Mouse (Mus musculus) embryonic fibroblast, embryonic 13.5 days (primary cell): ENCODE measurements around the gene Rac2. TPM values are rescaled to one million over a fixed set of nuclear protein-coding genes. Genes with fewer than 3 reads are reported as not detected.

Experiments
- H3K27ac ChIP-seq: 2 replicates; pipeline ENCODE4 v1.5.1; 2012; ENCODE audit warnings: low read length, control low read depth, inconsistent platforms; ENCODE audit not compliant: insufficient read depth
- H3K4me1 ChIP-seq: 2 replicates; pipeline ENCODE4 v1.6.1; 2011; ENCODE audit warnings: low read length; ENCODE audit not compliant: control insufficient read depth, insufficient read depth
- H3K4me3 ChIP-seq: 2 replicates; pipeline ENCODE4 v1.5.1; 2011; ENCODE audit warnings: mild to moderate bottlenecking, control low read depth, low read length; ENCODE audit not compliant: insufficient read depth
- CTCF ChIP-seq: IDR thresholded peaks from 2 replicates; pipeline ENCODE4 v1.5.1; 2011; ENCODE audit warnings: mild to moderate bottlenecking, control low read depth, low read length, moderate library complexity, borderline replicate concordance; ENCODE audit not compliant: insufficient read depth
- POLR2A ChIP-seq: IDR thresholded peaks from 2 replicates; pipeline ENCODE4 v1.6.1; 2011; ENCODE audit warnings: low read depth, mild to moderate bottlenecking, control low read depth, low read length, moderate library complexity
- polyA plus RNA-seq: library from polyadenylated mRNA; stranded (reverse); fragments of >200 nt; gene quantifications from 2 replicates; pipeline ENCODE4 v1.2.4, GENCODE M21; 2011; ENCODE audit warnings: low read depth; ENCODE audit not compliant: missing spikeins, insufficient read length

Gene Rac2
- polyA plus RNA-seq, 1 experiment = 2.2 TPM

DNA sequence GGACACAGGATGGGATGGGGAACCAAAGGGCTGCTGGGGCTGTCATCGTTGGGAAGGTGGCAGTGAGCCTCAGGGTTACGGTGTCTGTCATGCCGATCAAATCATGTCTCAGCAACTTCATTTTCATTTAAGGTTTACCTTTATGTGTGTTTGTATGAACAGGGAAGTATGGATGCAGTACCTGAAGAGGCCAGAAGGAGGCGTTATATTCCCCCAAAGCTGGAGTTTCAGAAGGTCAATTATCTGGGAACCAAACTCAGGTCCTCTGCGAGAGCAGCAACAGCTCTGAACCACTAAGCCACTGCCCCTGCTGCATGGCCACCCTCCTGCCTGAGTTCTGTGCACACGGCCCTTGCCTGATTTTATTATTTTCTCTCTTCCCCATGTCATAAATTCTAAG is 18.2 kb upstream of the Rac2 start:
- Histone ChIP-seq H3K27ac (no peak overlapping the region), H3K4me3 (no peak overlapping the region), H3K4me1 (no peaks in the 10 kb centered on the region)
- no peak for TF ChIP-seq POLR2A
- no peak for TF ChIP-seq CTCF

GRCm38 (mm10) chr15:78589936-78590335 is 17.4 kb upstream of the Rac2 start:
- no peak overlapping the region for H3K4me3 ChIP-seq
- no peaks in the 10 kb centered on the region for H3K4me1 ChIP-seq
- no peak overlapping the region for H3K27ac ChIP-seq
- TF ChIP-seq POLR2A = no peak
- no peak for TF ChIP-seq CTCF

- Histone ChIP-seq H3K27ac (no peak overlapping the region), H3K4me3 (no peak overlapping the region), H3K4me1 (no peaks in the 10 kb centered on the region)
- no peak for TF ChIP-seq CTCF
- TF ChIP-seq POLR2A = no peak
Measured at GRCm38 (mm10) chr15:78588900-78589299, 16.3 kb upstream of the Rac2 start.

DNA sequence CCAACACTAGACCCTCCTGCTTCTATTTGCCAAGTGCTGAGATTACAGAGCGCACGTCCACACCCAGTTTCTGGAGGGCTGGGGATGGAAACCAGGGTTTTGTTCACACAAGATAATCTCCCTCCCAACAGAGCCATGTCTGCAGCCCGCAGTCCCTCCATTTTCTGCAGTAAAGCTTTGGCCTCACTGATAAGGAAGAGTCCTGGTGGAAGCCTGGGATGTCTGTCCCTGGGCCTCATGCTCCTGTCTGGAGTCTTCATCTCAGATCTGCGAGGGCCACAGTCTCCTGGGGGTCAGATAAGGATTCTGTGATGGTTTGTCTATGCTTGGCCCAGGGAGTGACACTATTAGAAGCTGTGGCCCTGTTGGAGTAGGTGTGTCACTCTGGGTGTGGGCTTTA is 15.5 kb upstream of the Rac2 start:
- Histone ChIP-seq H3K4me1 (no peaks in the 10 kb centered on the region), H3K27ac (no peak overlapping the region), H3K4me3 (no peak overlapping the region)
- TF ChIP-seq CTCF (no peak), POLR2A (no peak)

DNA sequence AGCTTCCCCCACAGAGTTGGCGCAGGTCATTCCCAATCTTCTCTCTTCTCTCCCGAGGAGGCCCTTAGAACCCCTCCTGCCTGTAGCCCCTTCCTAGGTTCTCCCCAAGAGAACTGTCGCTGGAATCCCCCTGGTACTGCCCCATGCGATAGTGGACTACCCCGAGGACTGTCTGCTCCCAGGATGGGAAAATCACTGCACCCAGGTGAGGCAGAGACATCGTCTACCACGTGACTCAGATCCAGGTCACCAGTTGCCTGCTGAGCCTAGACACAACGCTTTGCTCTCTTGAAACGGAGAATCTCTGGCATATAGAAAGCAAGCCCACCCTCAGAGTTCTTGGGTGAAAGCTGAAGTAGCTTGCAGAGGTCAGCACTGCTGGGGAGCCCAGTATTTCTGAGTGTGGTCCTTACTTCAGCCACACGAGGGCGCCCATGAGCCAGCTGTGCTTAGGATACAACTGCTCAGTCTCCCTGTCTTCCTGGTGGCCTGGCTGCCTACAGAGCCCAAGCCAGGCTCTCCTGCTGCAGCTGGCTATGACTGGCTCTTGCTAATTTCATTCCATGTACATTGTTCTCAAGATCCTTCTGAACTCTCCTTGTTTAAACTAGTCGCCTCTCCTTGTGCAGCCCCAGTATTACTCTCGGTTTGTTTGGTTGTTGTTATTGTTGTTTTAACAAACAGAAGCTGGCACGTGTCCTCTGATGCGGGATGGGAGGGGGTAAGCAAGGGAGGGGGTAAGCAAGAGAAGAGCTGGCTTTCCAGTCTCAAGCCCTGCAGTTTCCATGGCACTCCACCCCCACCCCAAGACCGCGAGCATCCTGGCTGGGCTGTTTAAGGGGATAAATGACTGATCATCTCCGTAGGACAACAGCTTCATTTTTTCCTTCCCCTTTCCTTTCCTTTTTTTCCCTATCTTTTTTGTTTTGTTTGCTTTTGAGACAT is 14.7 kb upstream of the Rac2 start:
- Histone ChIP-seq H3K27ac (no peak overlapping the region), H3K4me3 (no peak overlapping the region), H3K4me1 (no peaks in the 10 kb centered on the region)
- peak; percentile 90; the same call in 1 of the 2 replicates for TF ChIP-seq CTCF
- no peak for TF ChIP-seq POLR2A

DNA sequence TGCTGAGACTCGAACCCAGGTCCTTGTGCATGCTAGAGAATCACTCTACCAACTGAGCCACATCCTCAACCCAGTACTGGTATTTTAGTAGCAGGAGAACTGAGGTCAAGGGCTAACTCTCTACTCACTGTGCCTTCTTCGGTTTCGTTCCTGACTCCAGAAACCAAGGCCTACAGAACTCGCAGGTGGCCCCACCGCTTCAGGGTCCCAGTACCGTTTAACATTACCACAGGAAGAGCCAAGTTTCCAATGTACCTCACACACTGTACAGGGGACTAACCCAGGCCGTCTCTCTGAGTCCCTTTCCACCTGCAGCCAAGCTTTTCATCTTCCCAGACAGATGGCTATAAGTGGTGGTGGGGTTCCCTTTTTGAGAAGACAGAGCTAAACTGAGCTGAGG is 12.8 kb upstream of the Rac2 start:
- H3K27ac ChIP-seq = no peak overlapping the region
- no peak for TF ChIP-seq POLR2A
- TF ChIP-seq CTCF = no peak
- no peaks in the 10 kb centered on the region for H3K4me1 ChIP-seq
- H3K4me3 ChIP-seq = no peak overlapping the region

DNA sequence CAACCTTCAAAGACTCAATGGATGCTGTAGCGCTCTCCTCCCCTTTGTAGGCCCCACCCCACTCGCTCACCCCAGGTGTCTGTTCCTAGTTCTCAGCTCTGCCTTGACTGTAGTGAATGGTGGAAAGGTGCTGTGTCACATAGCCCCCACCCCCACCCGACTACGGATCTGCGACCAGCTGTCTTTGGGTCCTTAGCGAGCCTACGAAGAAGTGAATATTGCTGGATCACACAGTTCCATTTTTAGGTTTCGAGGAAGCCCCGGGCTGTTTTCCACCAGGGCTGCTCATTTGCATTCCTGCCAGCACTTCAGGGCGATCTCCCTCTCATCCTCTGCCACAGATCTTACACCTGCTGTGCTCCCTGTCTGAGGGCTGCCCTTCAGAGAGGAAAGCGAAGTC is 10.8 kb upstream of the Rac2 start:
- Histone ChIP-seq H3K4me1 (no peaks in the 10 kb centered on the region), H3K27ac (no peak overlapping the region), H3K4me3 (no peak overlapping the region)
- TF ChIP-seq POLR2A (no peak), CTCF (no peak)

DNA sequence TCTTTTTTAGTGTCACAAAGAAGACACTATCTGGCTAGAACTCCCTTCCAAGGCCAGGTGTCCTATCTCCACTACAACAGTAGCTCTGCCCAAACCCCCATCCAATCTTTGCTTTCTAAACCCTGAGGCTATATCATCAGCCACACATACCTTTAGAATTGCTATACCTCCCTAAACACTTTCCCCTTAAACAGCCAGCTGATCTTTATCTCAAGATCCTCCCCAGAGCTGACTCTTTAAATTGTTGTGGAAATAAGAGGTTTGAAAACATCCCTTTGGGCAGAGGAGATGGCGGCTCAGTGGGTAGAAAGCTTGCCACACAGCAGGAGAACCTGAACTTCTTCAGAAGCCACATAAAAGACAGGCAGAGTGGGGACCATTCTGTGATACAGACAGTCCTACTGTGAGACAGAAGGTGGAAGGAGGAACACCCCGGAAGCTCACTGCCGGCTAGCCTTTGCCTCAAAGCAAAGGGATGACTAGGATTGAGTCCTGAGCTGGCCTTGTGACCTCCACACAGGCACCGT is 3.8 kb upstream of the Rac2 start:
- Histone ChIP-seq H3K27ac (no peak overlapping the region), H3K4me3 (no peak overlapping the region), H3K4me1 (no peaks in the 10 kb centered on the region)
- TF ChIP-seq POLR2A (no peak), CTCF (no peak)

DNA sequence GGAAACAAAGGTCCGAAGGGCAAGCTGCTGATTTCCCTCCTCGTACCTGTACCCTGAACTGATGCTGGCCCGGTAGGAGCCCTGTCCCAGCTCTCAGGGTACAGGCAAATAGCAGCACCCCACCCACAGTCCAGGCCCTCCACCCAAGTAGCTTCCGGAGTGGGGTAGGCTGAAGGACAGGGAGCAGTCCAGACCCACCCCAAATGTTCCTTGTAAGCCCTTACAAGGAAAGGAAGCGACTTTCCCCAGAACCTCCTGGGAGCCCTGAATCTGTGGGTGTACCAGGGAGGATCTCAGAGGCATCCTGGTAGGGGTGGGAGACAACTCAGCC is 348 bp downstream of the Rac2 start:
- Histone ChIP-seq H3K4me1 (no peaks in the 10 kb centered on the region), H3K4me3 (no peak overlapping the region), H3K27ac (no peak overlapping the region)
- TF ChIP-seq CTCF (no peak), POLR2A (no peak)

DNA sequence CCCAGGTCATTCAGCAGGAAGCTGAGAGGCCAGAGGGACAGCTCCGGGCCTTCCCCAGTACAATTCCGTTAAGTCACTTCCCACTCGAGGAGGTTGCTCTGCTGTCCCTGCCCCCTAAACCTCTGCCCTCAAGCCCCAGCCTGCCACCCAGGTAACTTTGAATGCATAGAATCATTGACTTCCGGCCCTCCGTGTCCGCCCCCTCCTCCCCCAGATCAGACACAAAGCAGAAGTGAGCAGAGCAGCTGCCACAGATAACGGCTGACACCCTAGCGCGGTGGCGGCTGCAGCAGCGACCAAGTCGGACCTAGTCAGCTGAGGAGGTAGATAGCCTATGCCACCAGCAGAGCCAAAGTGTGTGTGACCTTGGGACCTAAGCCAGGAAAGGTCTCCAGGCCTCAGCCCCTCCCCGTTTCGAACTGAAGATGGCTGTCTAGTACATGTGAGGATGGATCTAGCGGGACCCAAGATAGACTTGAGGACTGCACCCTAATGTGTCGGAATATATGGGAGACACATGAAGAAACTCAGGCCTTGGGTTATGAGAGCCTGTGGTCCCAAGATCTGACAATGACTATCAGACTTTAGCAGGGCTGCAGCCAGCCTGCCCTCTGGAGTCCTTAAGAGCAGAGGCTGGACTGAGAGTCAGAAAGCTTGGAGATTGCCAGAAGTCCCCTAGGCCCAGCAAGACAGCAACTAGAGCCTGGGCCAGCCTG is 871 bp downstream of the Rac2 start:
- no peak overlapping the region for H3K27ac ChIP-seq
- H3K4me1 ChIP-seq = no peaks in the 10 kb centered on the region
- H3K4me3 ChIP-seq = no peak overlapping the region
- TF ChIP-seq POLR2A (no peak), CTCF (no peak)
